Mouse (Mus musculus) mature B cell (primary cell): ENCODE results near the gene Aif1.

ENCODE experiments used
- in situ Hi-C: fragments of 300-500 bp; cut with MboI; formaldehyde crosslinking; loops from 2 replicates; pipeline ENCODE4 v1.14.3; 2019

The Aif1 gene

GRCm38 (mm10) chr17:35166352-35167035 lies 9.4 kb downstream of the Aif1 start:
- in situ Hi-C loops: loop anchor here (5.0 kb wide), 1 partner anchor 66 kb away; the partner anchor contains the start of gene Atp6v1g2

GRCm38 (mm10) chr17:35165451-35166155 lies 10.3 kb downstream of the Aif1 start:
- in situ Hi-C loops: loop anchor here (5.0 kb wide), 1 partner anchor 67 kb away; the partner anchor contains the start of gene Atp6v1g2

GRCm38 (mm10) chr17:35164568-35165450 lies 11.1 kb downstream of the Aif1 start, which contains the start of gene Prrc2a:
Gene Prrc2a, minus strand, starts transcription at chr17:35164897.
- in situ Hi-C loops: loop anchor here (5.0 kb wide), 1 partner anchor 67 kb away; the partner anchor contains the start of gene Atp6v1g2

- in situ Hi-C loops: no loop called here
Observed at GRCm38 (mm10) chr17:35164218-35164567, 11.7 kb downstream of the Aif1 start.

GRCm38 (mm10) chr17:35163326-35164081 lies 12.4 kb downstream of the Aif1 start:
- in situ Hi-C loops: no loop called here

GRCm38 (mm10) chr17:35162730-35163129 lies 13.1 kb downstream of the Aif1 start:
- in situ Hi-C loops: no loop called here

- in situ Hi-C loops: no loop called here
Observed at GRCm38 (mm10) chr17:35162121-35162520, 13.7 kb downstream of the Aif1 start.

GRCm38 (mm10) chr17:35161421-35161820 lies 14.4 kb downstream of the Aif1 start:
- in situ Hi-C loops: no loop called here

GRCm38 (mm10) chr17:35159638-35160037 lies 16.2 kb downstream of the Aif1 start:
- in situ Hi-C loops: no loop called here

- in situ Hi-C loops: no loop called here
Observed at GRCm38 (mm10) chr17:35158850-35159593, 16.8 kb downstream of the Aif1 start.

- in situ Hi-C loops: no loop called here
Observed at GRCm38 (mm10) chr17:35157661-35158175, 18.1 kb downstream of the Aif1 start.

GRCm38 (mm10) chr17:35157254-35157653 lies 18.6 kb downstream of the Aif1 start:
- in situ Hi-C loops: no loop called here

- in situ Hi-C loops: no loop called here
Observed at GRCm38 (mm10) chr17:35156461-35157200, 19.2 kb downstream of the Aif1 start.

GRCm38 (mm10) chr17:35155451-35155850 lies 20.4 kb downstream of the Aif1 start:
- in situ Hi-C loops: no loop called here

GRCm38 (mm10) chr17:35154616-35155015 lies 21.3 kb downstream of the Aif1 start:
- in situ Hi-C loops: no loop called here

- in situ Hi-C loops: no loop called here
Observed at GRCm38 (mm10) chr17:35153931-35154330, 21.9 kb downstream of the Aif1 start.

GRCm38 (mm10) chr17:35153077-35153476 lies 22.8 kb downstream of the Aif1 start:
- in situ Hi-C loops: no loop called here

- in situ Hi-C loops: no loop called here
Observed at GRCm38 (mm10) chr17:35152121-35152520, 23.7 kb downstream of the Aif1 start.

GRCm38 (mm10) chr17:35147922-35148639 lies 27.8 kb downstream of the Aif1 start:
- in situ Hi-C loops: no loop called here
